Mouse (Mus musculus) spleen, adult 12 weeks (tissue): ENCODE measurements at regions not wholly inside any gene's neighbourhood (a gene's known extent, or its start where the extent isn't known, plus 50 kb on each side); places are given as distances from the start of the nearest gene placed in this dataset.

Source experiments
- DNase-seq: peaks from one replicate; pipeline ENCODE4 v3.0.0; 2022; ENCODE audit warnings: low spot score

- no peak for DNase-seq
Measured at GRCm38 (mm10) chr9:69705942-69706341, 54.8 kb downstream of the Foxb1 start.

GRCm38 (mm10) chr9:69705071-69705470 is 55.7 kb downstream of the Foxb1 start:
- DNase-seq = no peak

- DNase-seq = no peak
Measured at GRCm38 (mm10) chr9:69703731-69704130, 57.0 kb downstream of the Foxb1 start.

GRCm38 (mm10) chr9:69702156-69702928 is 58.4 kb downstream of the Foxb1 start:
- no peak for DNase-seq

- no peak for DNase-seq
Measured at GRCm38 (mm10) chr9:69700696-69701095, 60.0 kb downstream of the Foxb1 start.

GRCm38 (mm10) chr9:69691756-69692155 is 69.0 kb downstream of the Foxb1 start:
- no peak for DNase-seq

GRCm38 (mm10) chr9:69687349-69688123 is 73.2 kb downstream of the Foxb1 start:
- DNase-seq = no peak

GRCm38 (mm10) chr9:69686766-69687165 is 74.0 kb downstream of the Foxb1 start:
- DNase-seq = no peak

GRCm38 (mm10) chr9:69685630-69686029 is 75.1 kb downstream of the Foxb1 start:
- DNase-seq = no peak

GRCm38 (mm10) chr9:69681372-69682213 is 79.1 kb downstream of the Foxb1 start:
- DNase-seq = no peak

- no peak for DNase-seq
Measured at GRCm38 (mm10) chr9:69678634-69679033, 82.1 kb downstream of the Foxb1 start.

- DNase-seq = no peak
Measured at GRCm38 (mm10) chr9:69673463-69674105, 87.2 kb downstream of the Foxb1 start.

GRCm38 (mm10) chr9:69672657-69673462 is 87.9 kb downstream of the Foxb1 start:
- no peak for DNase-seq

GRCm38 (mm10) chr9:69671199-69671598 is 89.5 kb downstream of the Foxb1 start:
- no peak for DNase-seq

GRCm38 (mm10) chr9:69670551-69671044 is 90.1 kb downstream of the Foxb1 start:
- DNase-seq = no peak

- DNase-seq = no peak
Measured at GRCm38 (mm10) chr9:69669611-69670550, 90.9 kb downstream of the Foxb1 start.

GRCm38 (mm10) chr9:69668475-69669090 is 92.2 kb downstream of the Foxb1 start:
- DNase-seq = no peak

- DNase-seq = no peak
Measured at GRCm38 (mm10) chr9:69667064-69667533, 93.6 kb downstream of the Foxb1 start.

- DNase-seq = no peak
Measured at GRCm38 (mm10) chr9:69664201-69664600, 96.5 kb downstream of the Foxb1 start.
